Mouse (Mus musculus): Measurements from ENCODE around the gene Nkpd1. TPM values are rescaled to one million over a fixed set of nuclear protein-coding genes. Genes with fewer than 3 reads are reported as not detected.

Gene Nkpd1
- total and polyA plus RNA-seq, 3 experiments: 1.1 to 2.1 (median 1.9) TPM

GRCm38 (mm10) chr7:19501658-19502057, 16.0 kb upstream of the Nkpd1 start:
- H3K27me3 ChIP-seq (replicated peaks): peaks cover 9% of the 10 kb centered on the region
- H3K9me3 ChIP-seq (replicated peaks; ENCODE audit: low read length): no peaks in the 10 kb centered on the region
- peaks cover 0 to 7% of the 10 kb centered on the region in 2 experiments for H3K36me3 ChIP-seq (replicated peaks in 1 of 2; ENCODE audit: control insufficient read depth in 1 of 2, insufficient read depth in 1 of 2, low read length in 1 of 2)
- H3K4me1 ChIP-seq (ENCODE audit: control insufficient read depth in 1 of 2, insufficient read depth in 2 of 2): peaks cover 0 to 3% of the 10 kb centered on the region in 2 experiments; a peak in 1 of 4 replicates
- H3K9ac ChIP-seq (ENCODE audit: insufficient read depth, low read depth): no peak overlapping the region
- no peak overlapping the region for H3K27ac ChIP-seq (ENCODE audit: insufficient read depth, low read depth)
- no peaks in the 10 kb centered on the region for H3K79me2 ChIP-seq (replicated peaks; ENCODE audit: control insufficient read depth, extremely low read depth, insufficient read depth, poor library complexity, severe bottlenecking)
- no peak overlapping the region for H3K4me3 ChIP-seq (replicated peaks in 1 of 3; ENCODE audit: low read depth in 2 of 3, low read length in 2 of 3, poor library complexity in 1 of 3)
- no peak overlapping the region for H3K4me2 ChIP-seq (ENCODE audit: insufficient read depth, low read depth, poor library complexity, severe bottlenecking)
- dilution Hi-C loops (cut with MboI; ENCODE audit: extremely low pct_ligation_motif_present, extremely low pct_unique_long_range_greater_than_20kb, low sequenced_read_pairs) (no loop called here), in situ Hi-C loops (cut with MboI; ENCODE audit: low pct_ligation_motif_present, low pct_unique_long_range_greater_than_20kb, low sequenced_read_pairs) (loop anchor here (10.0 kb wide), 2 partner anchors 73 to 373 kb away; partner anchors contain the start of genes Gemin7 and Zfp296)
- no peak for DNase-seq (ENCODE audit: extremely low read depth)
- TF ChIP-seq PAX5 (IDR thresholded peaks at IDR 0.05; ENCODE audit: low read length) (no peak), BHLHE40 (IDR thresholded peaks at IDR 0.05; ENCODE audit: low read depth, low read length) (no peak), ZMIZ1 (IDR thresholded peaks at IDR 0.05; ENCODE audit: low read depth, low read length) (no peak), IRF4 (IDR thresholded peaks at IDR 0.05; ENCODE audit: low read depth, low read length) (no peak), ZKSCAN1 (IDR thresholded peaks at IDR 0.05; ENCODE audit: borderline replicate concordance, low read depth, low read length) (no peak), SIN3A (IDR thresholded peaks at IDR 0.05; ENCODE audit: low read length) (no peak), USF1 (IDR thresholded peaks at IDR 0.05; ENCODE audit: low read depth, low read length) (no peak), SMC3 (IDR thresholded peaks at IDR 0.05; ENCODE audit: low read depth, low read length) (no peak), RAD21 (IDR thresholded peaks at IDR 0.05; ENCODE audit: low read depth, low read length) (no peak), KAT2A (IDR thresholded peaks at IDR 0.05; ENCODE audit: insufficient replicate concordance, low read length) (no peak), RCOR1 (conservative IDR thresholded peaks at IDR 0.05; ENCODE audit: low read depth, low read length) (no peak), JUND (conservative IDR thresholded peaks at IDR 0.05; ENCODE audit: low read depth, low read length) (no peak), TBP (conservative IDR thresholded peaks at IDR 0.05; ENCODE audit: low read depth, low read length) (no peak), CHD1 (IDR thresholded peaks at IDR 0.05; ENCODE audit: low read depth, low read length) (no peak), MEF2A (IDR thresholded peaks at IDR 0.05; ENCODE audit: borderline replicate concordance, low read depth, low read length) (no peak), GABPA (IDR thresholded peaks at IDR 0.05; ENCODE audit: insufficient replicate concordance, low read depth, low read length) (no peak), HCFC1 (IDR thresholded peaks at IDR 0.05; ENCODE audit: low read depth, low read length) (no peak), ELF1 (IDR thresholded peaks at IDR 0.05; ENCODE audit: low read depth, low read length) (no peak), ZNF384 (IDR thresholded peaks at IDR 0.05; ENCODE audit: low read depth, low read length) (no peak), MAX (IDR thresholded peaks at IDR 0.05; ENCODE audit: low read length) (no peak)

DNA sequence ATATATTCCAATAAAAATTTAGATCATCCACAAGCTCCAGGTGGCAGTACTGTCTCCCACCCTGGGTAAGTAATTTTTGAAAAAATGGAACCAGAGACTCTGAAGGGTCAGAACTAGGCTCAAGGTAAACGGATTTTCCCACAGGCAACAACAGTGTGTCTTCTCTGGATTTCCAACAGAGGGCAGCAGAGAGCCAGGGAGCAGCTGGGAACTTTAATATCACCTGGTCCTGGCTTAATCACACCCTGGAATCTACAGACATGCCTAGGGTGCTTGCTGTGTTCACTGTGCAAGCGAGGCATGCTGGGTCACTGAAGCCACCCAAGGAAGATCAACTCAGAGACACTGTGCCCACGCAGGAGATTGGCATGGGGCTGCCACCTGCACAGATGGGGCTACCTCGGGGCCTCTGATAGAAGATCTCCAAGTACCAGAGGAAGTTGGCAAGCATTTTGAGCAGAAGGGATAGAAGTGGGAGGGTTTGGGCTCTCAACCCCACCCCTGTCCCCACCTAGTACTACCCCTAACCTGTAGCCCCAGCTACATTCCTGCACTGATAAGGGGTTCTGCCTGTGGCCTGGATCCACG, 14.1 kb upstream of the Nkpd1 start:
- dilution Hi-C loops (cut with MboI; ENCODE audit: extremely low pct_ligation_motif_present, extremely low pct_unique_long_range_greater_than_20kb, low sequenced_read_pairs) (no loop called here), in situ Hi-C loops (cut with MboI; ENCODE audit: low pct_ligation_motif_present, low pct_unique_long_range_greater_than_20kb, low sequenced_read_pairs) (loop anchor here (10.0 kb wide), 2 partner anchors 71 to 371 kb away; partner anchors contain the start of genes Gemin7 and Zfp296)
- H3K79me2 ChIP-seq (replicated peaks; ENCODE audit: control insufficient read depth, extremely low read depth, insufficient read depth, poor library complexity, severe bottlenecking): no peaks in the 10 kb centered on the region
- H3K36me3 ChIP-seq (replicated peaks in 1 of 2; ENCODE audit: control insufficient read depth in 1 of 2, insufficient read depth in 1 of 2, low read length in 1 of 2): peaks cover 0 to 15% of the 10 kb centered on the region in 2 experiments
- TF ChIP-seq RAD21 (IDR thresholded peaks at IDR 0.05; ENCODE audit: low read depth, low read length): peak; percentile 88
- TF ChIP-seq CTCF (conservative IDR thresholded peaks at IDR 0.05 in 1 of 2, IDR thresholded peaks at IDR 0.05 in 1 of 2; ENCODE audit: low read depth in 2 of 2, low read length in 2 of 2): peak; percentile 93 to 94
- no peak for TF ChIP-seq ZMIZ1 (IDR thresholded peaks at IDR 0.05; ENCODE audit: low read depth, low read length)
- TF ChIP-seq ZC3H11A (IDR thresholded peaks at IDR 0.05; ENCODE audit: low read depth, low read length): peak; percentile 30; the same call in 1 of the 2 replicates
- no peak for TF ChIP-seq ETS1 (conservative IDR thresholded peaks at IDR 0.05; ENCODE audit: low read depth, low read length)
- TF ChIP-seq SMC3 (IDR thresholded peaks at IDR 0.05; ENCODE audit: low read depth, low read length): peak; percentile 86
- TF ChIP-seq RCOR1 (conservative IDR thresholded peaks at IDR 0.05; ENCODE audit: low read depth, low read length): no peak
- H3K4me2 ChIP-seq (ENCODE audit: insufficient read depth, low read depth, poor library complexity, severe bottlenecking): no peak overlapping the region
- peaks cover 7 to 10% of the 10 kb centered on the region in 2 experiments; a peak in 3 of 4 replicates for H3K4me1 ChIP-seq (ENCODE audit: control insufficient read depth in 1 of 2, insufficient read depth in 2 of 2)
- peak; percentile 68 for DNase-seq (ENCODE audit: extremely low read depth)
- peaks cover 2% of the 10 kb centered on the region for H3K27me3 ChIP-seq (replicated peaks)
- H3K4me3 ChIP-seq (replicated peaks in 1 of 3; ENCODE audit: low read depth in 2 of 3, low read length in 2 of 3, poor library complexity in 1 of 3): no peak overlapping the region
- H3K27ac ChIP-seq (ENCODE audit: insufficient read depth, low read depth): no peak overlapping the region
- H3K9me3 ChIP-seq (replicated peaks; ENCODE audit: low read length): peaks cover 2% of the 10 kb centered on the region
- H3K9ac ChIP-seq (ENCODE audit: insufficient read depth, low read depth): no peak overlapping the region

Measured in CH12.LX (cell line).